Mouse (Mus musculus): Measurements from ENCODE around the gene Chst4. TPM values are rescaled to one million over a fixed set of nuclear protein-coding genes. Genes with fewer than 3 reads are reported as not detected.

Chst4 gene
- not detected in 2 replicates for total RNA-seq (2012; rRNA removed)
- total RNA-seq (2014; rRNA removed): not detected in 2 replicates
- not detected in 2 replicates for polyA plus RNA-seq (2012; ENCODE audit: insufficient read length, low read depth)

DNA sequence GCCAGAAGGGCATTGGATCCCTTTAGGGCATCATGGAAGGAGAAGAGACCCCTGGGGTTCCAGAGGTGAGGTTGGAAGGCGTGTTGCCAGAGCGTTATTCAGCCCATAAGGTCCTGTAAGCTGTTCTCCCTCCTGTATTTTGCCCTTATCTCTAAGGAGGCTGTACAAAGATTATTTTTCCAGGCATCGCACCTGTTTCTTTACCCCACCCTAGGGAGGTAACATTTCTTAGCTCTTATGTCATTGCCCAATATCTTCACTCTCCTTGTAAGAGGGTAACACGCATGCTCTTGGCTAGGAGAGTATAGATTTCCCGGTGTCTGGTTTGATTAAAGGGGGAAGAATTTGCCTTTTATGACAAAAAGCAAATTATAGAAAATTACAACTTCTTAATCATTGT, at the start of gene Chst4:
Gene Chst4 (minus strand): TSS at position 82 of the 400 bp plus-strand sequence.
- dilution Hi-C loops (cut with MboI; ENCODE audit: extremely low pct_ligation_motif_present, extremely low pct_unique_long_range_greater_than_20kb, low sequenced_read_pairs) (no loop called here), in situ Hi-C loops (cut with MboI; ENCODE audit: low pct_ligation_motif_present, low pct_unique_long_range_greater_than_20kb, low sequenced_read_pairs) (no loop called here)
- Histone ChIP-seq H3K27me3 (replicated peaks) (peaks cover 1% of the 10 kb centered on the region), H3K4me3 (replicated peaks in 1 of 3; ENCODE audit: low read depth in 2 of 3, low read length in 2 of 3, poor library complexity in 1 of 3) (no peak within 1 kb of the TSS), H3K36me3 (replicated peaks in 1 of 2; ENCODE audit: control insufficient read depth in 1 of 2, insufficient read depth in 1 of 2, low read length in 1 of 2) (no peaks in the 10 kb centered on the region), H3K4me1 (ENCODE audit: control insufficient read depth in 1 of 2, insufficient read depth in 2 of 2) (peaks cover 3 to 8% of the 10 kb centered on the region in 2 experiments; a peak in 1 of 4 replicates), H3K9ac (ENCODE audit: insufficient read depth, low read depth) (no peak within 1 kb of the TSS), H3K27ac (ENCODE audit: insufficient read depth, low read depth) (no peak within 1 kb of the TSS), H3K9me3 (replicated peaks; ENCODE audit: low read length) (peaks cover 6% of the 10 kb centered on the region), H3K79me2 (replicated peaks; ENCODE audit: control insufficient read depth, extremely low read depth, insufficient read depth, poor library complexity, severe bottlenecking) (no peaks in the 10 kb centered on the region), H3K4me2 (ENCODE audit: insufficient read depth, low read depth, poor library complexity, severe bottlenecking) (no peak within 1 kb of the TSS)
- no peak for DNase-seq (ENCODE audit: extremely low read depth)
- TF ChIP-seq MAZ (IDR thresholded peaks at IDR 0.05; ENCODE audit: low read depth, low read length) (no peak), UBTF (IDR thresholded peaks at IDR 0.05; ENCODE audit: low read depth, low read length) (no peak), KAT2A (IDR thresholded peaks at IDR 0.05; ENCODE audit: insufficient replicate concordance, low read length) (no peak), MYC (IDR thresholded peaks at IDR 0.05; ENCODE audit: low read depth, low read length) (no peak), CHD1 (IDR thresholded peaks at IDR 0.05; ENCODE audit: low read depth, low read length) (no peak), RAD21 (IDR thresholded peaks at IDR 0.05; ENCODE audit: low read depth, low read length) (no peak), SIN3A (IDR thresholded peaks at IDR 0.05; ENCODE audit: low read length) (no peak), BHLHE40 (IDR thresholded peaks at IDR 0.05; ENCODE audit: low read depth, low read length) (no peak), GABPA (IDR thresholded peaks at IDR 0.05; ENCODE audit: insufficient replicate concordance, low read depth, low read length) (no peak), NELFE (IDR thresholded peaks at IDR 0.05; ENCODE audit: low read depth, low read length) (no peak), TBP (conservative IDR thresholded peaks at IDR 0.05; ENCODE audit: low read depth, low read length) (no peak), USF2 (conservative IDR thresholded peaks at IDR 0.05; ENCODE audit: low read depth, low read length) (no peak)

DNA sequence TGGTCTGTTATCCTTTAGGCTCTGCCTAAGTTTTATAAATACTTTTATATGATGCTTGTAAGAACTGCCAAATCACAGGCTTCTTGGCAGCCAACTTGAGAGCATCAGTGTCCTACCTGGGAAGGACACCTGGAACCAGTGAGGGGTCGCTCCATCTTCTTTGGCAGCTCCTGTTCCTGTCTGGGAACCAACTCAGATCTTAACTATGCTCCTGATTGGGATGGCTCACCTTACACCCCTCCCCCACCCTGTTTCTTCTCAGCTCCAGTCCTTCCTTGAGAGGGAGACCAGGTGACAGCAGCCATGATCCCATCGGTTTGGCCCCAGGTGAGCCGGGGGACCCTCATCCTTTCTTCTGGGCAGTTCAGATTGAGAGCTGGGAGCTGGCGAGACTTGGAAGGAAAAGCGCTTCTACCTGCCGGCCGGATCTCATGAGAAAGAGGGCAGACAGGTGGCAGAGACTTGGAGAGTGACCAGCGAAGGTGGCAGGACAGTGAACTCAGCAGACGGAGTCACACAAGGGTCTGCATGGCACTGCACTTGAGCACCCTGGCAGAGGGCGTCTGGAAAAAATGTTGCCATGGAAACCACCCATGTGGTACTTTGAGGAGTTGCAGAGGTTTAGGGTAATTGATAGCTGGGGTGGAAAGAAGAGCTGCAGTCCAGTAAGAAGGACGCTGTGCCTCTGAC, 43.0 kb upstream of the Chst4 start:
- no peaks in the 10 kb centered on the region for H3K79me2 ChIP-seq (replicated peaks; ENCODE audit: control insufficient read depth, extremely low read depth, insufficient read depth, poor library complexity, severe bottlenecking)
- DNase-seq (ENCODE audit: extremely low read depth): no peak
- H3K27me3 ChIP-seq (replicated peaks): peaks cover 4% of the 10 kb centered on the region
- no peak overlapping the region for H3K4me2 ChIP-seq (ENCODE audit: insufficient read depth, low read depth, poor library complexity, severe bottlenecking)
- no peak overlapping the region for H3K9ac ChIP-seq (ENCODE audit: insufficient read depth, low read depth)
- TF ChIP-seq CHD2 (IDR thresholded peaks at IDR 0.05; ENCODE audit: low read length) (no peak), POLR2A (IDR thresholded peaks at IDR 0.05; ENCODE audit: low read depth, low read length) (no peak), MAFK (IDR thresholded peaks at IDR 0.05; ENCODE audit: insufficient replicate concordance, low read length) (no peak), RAD21 (IDR thresholded peaks at IDR 0.05; ENCODE audit: low read depth, low read length) (no peak), POLR2AphosphoS2 (IDR thresholded peaks at IDR 0.05; ENCODE audit: low read depth, low read length) (no peak), ETS1 (conservative IDR thresholded peaks at IDR 0.05; ENCODE audit: low read depth, low read length) (no peak), IRF4 (IDR thresholded peaks at IDR 0.05; ENCODE audit: low read depth, low read length) (no peak), ZC3H11A (IDR thresholded peaks at IDR 0.05; ENCODE audit: low read depth, low read length) (no peak), SIN3A (IDR thresholded peaks at IDR 0.05; ENCODE audit: low read length) (no peak), ZMIZ1 (IDR thresholded peaks at IDR 0.05; ENCODE audit: low read depth, low read length) (no peak), MAX (IDR thresholded peaks at IDR 0.05; ENCODE audit: low read length) (no peak), E2F4 (IDR thresholded peaks at IDR 0.05; ENCODE audit: insufficient replicate concordance, low read depth, low read length) (no peak), TCF12 (IDR thresholded peaks at IDR 0.05; ENCODE audit: low read depth, low read length) (no peak), NRF1 (IDR thresholded peaks at IDR 0.05; ENCODE audit: low read depth, low read length) (no peak), ELF1 (IDR thresholded peaks at IDR 0.05; ENCODE audit: low read depth, low read length) (no peak), UBTF (IDR thresholded peaks at IDR 0.05; ENCODE audit: low read depth, low read length) (no peak), HCFC1 (IDR thresholded peaks at IDR 0.05; ENCODE audit: low read depth, low read length) (no peak)
- H3K4me3 ChIP-seq (replicated peaks in 1 of 3; ENCODE audit: low read depth in 2 of 3, low read length in 2 of 3, poor library complexity in 1 of 3): no peak overlapping the region
- peaks cover 5% of the 10 kb centered on the region for H3K9me3 ChIP-seq (replicated peaks; ENCODE audit: low read length)
- peaks cover 0 to 8% of the 10 kb centered on the region in 2 experiments for H3K36me3 ChIP-seq (replicated peaks in 1 of 2; ENCODE audit: control insufficient read depth in 1 of 2, insufficient read depth in 1 of 2, low read length in 1 of 2)
- in situ Hi-C loops (cut with MboI; ENCODE audit: low pct_ligation_motif_present, low pct_unique_long_range_greater_than_20kb, low sequenced_read_pairs) (no loop called here), dilution Hi-C loops (cut with MboI; ENCODE audit: extremely low pct_ligation_motif_present, extremely low pct_unique_long_range_greater_than_20kb, low sequenced_read_pairs) (no loop called here)
- H3K27ac ChIP-seq (ENCODE audit: insufficient read depth, low read depth): no peak overlapping the region
- no peaks in the 10 kb centered on the region for H3K4me1 ChIP-seq (ENCODE audit: control insufficient read depth in 1 of 2, insufficient read depth in 2 of 2)
